ENCODE assay signal across 36 mouse cellular contexts in genomic region chr14:57791171-57791570, GRCm38 (mm10). TPM values are rescaled to one million over a fixed set of nuclear protein-coding genes. Genes with fewer than 3 reads are reported as not detected.
A peak's percentile ranks its signal among the peaks of the same experiment; 100 is the strongest.
DNase-seq lines count a peak whose midpoint lies in the region; ATAC-seq and TF ChIP-seq lines count a peak whose summit lies in the region.
"Had no signal": no experiment of that assay in that cellular context is flagged by ENCODE, and none has a peak within 500 bp of the region (broad histone marks: within the 10 kb centered on the region; RNA-seq: fewer than 3 reads in every experiment).

No protein-coding gene starts in this region.

- H3K4me2 ChIP-seq in embryonic facial prominence, embryonic 14.5 days (ENCODE audit: low read depth, low read length), result no peak overlapping the region
- H3K4me2 ChIP-seq: embryonic facial prominence, embryonic 15.5 days; heart, embryonic 11.5 days; hindbrain, embryonic 12.5 days; hindbrain, embryonic 15.5 days had no signal

- H3K27me3 ChIP-seq in embryonic facial prominence, embryonic 14.5 days (replicated peaks; ENCODE audit: control insufficient read depth, insufficient read depth, low read length), result no peaks in the 10 kb centered on the region
- H3K27me3 ChIP-seq in embryonic facial prominence, embryonic 10.5 days (replicated peaks; ENCODE audit: low read depth, poor library complexity, severe bottlenecking), result no peaks in the 10 kb centered on the region
- H3K27me3 ChIP-seq in thymus, adult 2 months (ENCODE audit: control insufficient read depth, insufficient read depth, low read length), result no peaks in the 10 kb centered on the region
- H3K27me3 ChIP-seq: embryonic facial prominence, embryonic 15.5 days; hindbrain, embryonic 12.5 days; hindbrain, embryonic 15.5 days had no signal

- WGBS in embryonic facial prominence, embryonic 14.5 days, result 82% methylated on average over 4 of the region's 4 CpGs
- 84% methylated on average over 4 of the region's 4 CpGs for WGBS in embryonic facial prominence, embryonic 10.5 days
- WGBS in thymus, adult 2 months, result 96% methylated on average over 4 of the region's 4 CpGs

- no peak for DNase-seq in embryonic facial prominence, embryonic 14.5 days (ENCODE audit: low spot score)
- DNase-seq in embryonic facial prominence, embryonic 10.5 days (ENCODE audit: low spot score), result no peak
- DNase-seq in 3134 (ENCODE audit: extremely low read depth, insufficient read length, low spot score), result peak; percentile 60
- peak; percentile 81 for DNase-seq in NIH3T3 (ENCODE audit: low read depth)
- no peak for DNase-seq in thymus, adult 2 months
- DNase-seq in B cell, adult 2 months, result no peak
- DNase-seq in thymus, postnatal 0 days (ENCODE audit: low spot score), result no peak
- DNase-seq: adrenal gland, adult 8-10 months; adrenal gland, postnatal 25 days; cerebellum, adult 11-12 months; cerebellum, adult 8-10 months; cerebellum, postnatal 10 days; cerebellum, postnatal 36 days; embryo, embryonic 11 days; forebrain, postnatal 0 days; gastrocnemius, adult 2 months; gastrocnemius, postnatal 14 days; heart, adult 2 months had no signal

- no peaks in the 10 kb centered on the region for H3K36me3 ChIP-seq in embryonic facial prominence, embryonic 14.5 days (ENCODE audit: control insufficient read depth, insufficient read depth, low read length)
- no peaks in the 10 kb centered on the region for H3K36me3 ChIP-seq in embryonic facial prominence, embryonic 10.5 days (replicated peaks)
- no peaks in the 10 kb centered on the region for H3K36me3 ChIP-seq in thymus, adult 2 months (ENCODE audit: control insufficient read depth, insufficient read depth, low read length)
- H3K36me3 ChIP-seq: embryonic facial prominence, embryonic 15.5 days; hindbrain, embryonic 12.5 days; hindbrain, embryonic 15.5 days had no signal

- H3K9ac ChIP-seq in embryonic facial prominence, embryonic 14.5 days (ENCODE audit: low read depth, low read length), result no peak overlapping the region
- H3K9ac ChIP-seq: embryonic facial prominence, embryonic 15.5 days; forebrain, postnatal 0 days; hindbrain, embryonic 12.5 days; hindbrain, embryonic 15.5 days had no signal

- TF ChIP-seq CTCF in thymus, adult 2 months (IDR thresholded peaks at IDR 0.05; ENCODE audit: borderline replicate concordance, control insufficient read depth, extremely low read depth, insufficient read depth, low read length, poor library complexity), result no peak

- no peaks in the 10 kb centered on the region for H3K4me1 ChIP-seq in embryonic facial prominence, embryonic 14.5 days (ENCODE audit: control insufficient read depth, insufficient read depth, low read length)
- no peaks in the 10 kb centered on the region for H3K4me1 ChIP-seq in embryonic facial prominence, embryonic 10.5 days
- no peaks in the 10 kb centered on the region for H3K4me1 ChIP-seq in thymus, adult 2 months (replicated peaks; ENCODE audit: control insufficient read depth, insufficient read depth, low read length)
- H3K4me1 ChIP-seq: embryonic facial prominence, embryonic 15.5 days; hindbrain, embryonic 12.5 days; hindbrain, embryonic 15.5 days had no signal

- TF ChIP-seq POLR2A in thymus, adult 2 months (IDR thresholded peaks at IDR 0.05; ENCODE audit: control insufficient read depth, extremely low read depth, insufficient read depth, low read length, poor library complexity), result no peak

- no peak overlapping the region for H3K27ac ChIP-seq in embryonic facial prominence, embryonic 14.5 days (replicated peaks; ENCODE audit: low read depth, low read length)
- no peak overlapping the region for H3K27ac ChIP-seq in embryonic facial prominence, embryonic 10.5 days (replicated peaks)
- no peak overlapping the region for H3K27ac ChIP-seq in thymus, adult 2 months (ENCODE audit: control insufficient read depth, insufficient read depth, low read length)
- H3K27ac ChIP-seq: embryonic facial prominence, embryonic 15.5 days; gastrocnemius, adult 2 months; heart, adult 2 months; hindbrain, embryonic 12.5 days; hindbrain, embryonic 15.5 days had no signal

- no peak overlapping the region for H3K4me3 ChIP-seq in embryonic facial prominence, embryonic 14.5 days (ENCODE audit: low read depth, low read length)
- no peak overlapping the region for H3K4me3 ChIP-seq in embryonic facial prominence, embryonic 10.5 days
- no peak overlapping the region for H3K4me3 ChIP-seq in thymus, adult 2 months (ENCODE audit: control insufficient read depth, insufficient read depth, low read length)
- H3K4me3 ChIP-seq: embryonic facial prominence, embryonic 15.5 days; erythroblast, embryonic 14.5 days; gastrocnemius, adult 2 months; heart, adult 2 months; hindbrain, embryonic 12.5 days; hindbrain, embryonic 15.5 days had no signal

- ATAC-seq in embryonic facial prominence, embryonic 14.5 days (ENCODE audit: low read depth), result 0 out of 2 replicates have a peak, but pooled peaks have one; percentile 26
- ATAC-seq in erythroid progenitor cell, adult 5-6 weeks (replicated peaks; ENCODE audit: low FRiP score, poor library complexity, severe bottlenecking), result 0 out of 2 replicates have a peak, but pooled peaks have one; percentile 14
- ATAC-seq: forebrain, embryonic 14.5 days; forebrain, postnatal 0 days; intestine, postnatal 0 days had no signal

- H3K9me3 ChIP-seq in embryonic facial prominence, embryonic 14.5 days (ENCODE audit: control insufficient read depth, low read length), result no peaks in the 10 kb centered on the region
- H3K9me3 ChIP-seq in embryonic facial prominence, embryonic 10.5 days, result no peaks in the 10 kb centered on the region
- H3K9me3 ChIP-seq: embryonic facial prominence, embryonic 15.5 days; hindbrain, embryonic 12.5 days; hindbrain, embryonic 15.5 days had no signal

RNA-seq across cellular contexts. Expression of gene Sap18, which starts 6.8 kb away (rescaled TPM):
- 19.6 and 48.6 TPM in 2 replicates for polyA plus RNA-seq in embryonic facial prominence, embryonic 14.5 days (2014; fragmentation: Nextera tagmentation; extraction: Ambion mirVana)
- polyA plus RNA-seq in embryonic facial prominence, embryonic 10.5 days (2016; fragmentation: Nextera tagmentation; extraction: Ambion mirVana), result 30.9 and 41.2 TPM in 2 replicates
- 133 and 176 TPM in 2 replicates for total RNA-seq in erythroid progenitor cell, adult 5-6 weeks (2015; ENCODE audit: low replicate concordance)
- total RNA-seq in erythroid progenitor cell, adult 5-6 weeks (2017; ENCODE audit: low replicate concordance), result 10.0 and 12.1 TPM in 2 replicates
- polyA plus RNA-seq in thymus, adult 2 months (2012; rRNA removed), result 4.9 and 8.6 TPM in 2 replicates
- 18.5 and 18.7 TPM in 2 replicates for polyA plus RNA-seq in thymus, postnatal 0 days (2015; fragmentation: Nextera tagmentation; extraction: Ambion mirVana)

RNA-seq across cellular contexts. Expression of gene Lats2, which starts 33.0 kb away (rescaled TPM):
- polyA plus RNA-seq in embryonic facial prominence, embryonic 14.5 days (2014; fragmentation: Nextera tagmentation; extraction: Ambion mirVana), result 22.7 and 23.9 TPM in 2 replicates
- 18.6 and 20.5 TPM in 2 replicates for polyA plus RNA-seq in embryonic facial prominence, embryonic 10.5 days (2016; fragmentation: Nextera tagmentation; extraction: Ambion mirVana)
- 24.9 and 33.5 TPM in 2 replicates for total RNA-seq in erythroid progenitor cell, adult 5-6 weeks (2015; ENCODE audit: low replicate concordance)
- 38.4 and 38.9 TPM in 2 replicates for total RNA-seq in erythroid progenitor cell, adult 5-6 weeks (2017; ENCODE audit: low replicate concordance)
- polyA plus RNA-seq in thymus, adult 2 months (2012; rRNA removed), result 17.1 and 18.2 TPM in 2 replicates
- polyA plus RNA-seq in thymus, postnatal 0 days (2015; fragmentation: Nextera tagmentation; extraction: Ambion mirVana), result 4.7 and 4.9 TPM in 2 replicates

RNA-seq across cellular contexts. Expression of gene Ska3, which starts 34.8 kb away (rescaled TPM):
- 15.3 and 17.2 TPM in 2 replicates for polyA plus RNA-seq in embryonic facial prominence, embryonic 14.5 days (2014; fragmentation: Nextera tagmentation; extraction: Ambion mirVana)
- polyA plus RNA-seq in embryonic facial prominence, embryonic 10.5 days (2016; fragmentation: Nextera tagmentation; extraction: Ambion mirVana), result 58.9 and 62.5 TPM in 2 replicates
- total RNA-seq in erythroid progenitor cell, adult 5-6 weeks (2015; ENCODE audit: low replicate concordance), result 41.4 and 45.3 TPM in 2 replicates
- total RNA-seq in erythroid progenitor cell, adult 5-6 weeks (2017; ENCODE audit: low replicate concordance), result 88.2 and 89.0 TPM in 2 replicates
- polyA plus RNA-seq in thymus, adult 2 months (2012; rRNA removed), result 5.9 and 8.3 TPM in 2 replicates
- 24.8 and 29.6 TPM in 2 replicates for polyA plus RNA-seq in thymus, postnatal 0 days (2015; fragmentation: Nextera tagmentation; extraction: Ambion mirVana)
- total RNA-seq: gastrocnemius, adult 2 months had no signal

RNA-seq across cellular contexts. Expression of gene Mrpl57, which starts 34.9 kb away (rescaled TPM):
- 151 and 161 TPM in 2 replicates for polyA plus RNA-seq in embryonic facial prominence, embryonic 14.5 days (2014; fragmentation: Nextera tagmentation; extraction: Ambion mirVana)
- 140 and 149 TPM in 2 replicates for polyA plus RNA-seq in embryonic facial prominence, embryonic 10.5 days (2016; fragmentation: Nextera tagmentation; extraction: Ambion mirVana)
- 35.7 and 70.0 TPM in 2 replicates for total RNA-seq in erythroid progenitor cell, adult 5-6 weeks (2015; ENCODE audit: low replicate concordance)
- total RNA-seq in erythroid progenitor cell, adult 5-6 weeks (2017; ENCODE audit: low replicate concordance), result 7.9 and 67.3 TPM in 2 replicates
- 81.4 and 82.1 TPM in 2 replicates for polyA plus RNA-seq in thymus, adult 2 months (2012; rRNA removed)
- 334 and 346 TPM in 2 replicates for polyA plus RNA-seq in thymus, postnatal 0 days (2015; fragmentation: Nextera tagmentation; extraction: Ambion mirVana)

RNA-seq across cellular contexts. Expression of gene Gm49361, which starts 45.3 kb away (rescaled TPM):
- polyA plus RNA-seq in embryonic facial prominence, embryonic 14.5 days (2014; fragmentation: Nextera tagmentation; extraction: Ambion mirVana), result not detected in 2 replicates
- not detected in 2 replicates for polyA plus RNA-seq in embryonic facial prominence, embryonic 10.5 days (2016; fragmentation: Nextera tagmentation; extraction: Ambion mirVana)
- total RNA-seq in erythroid progenitor cell, adult 5-6 weeks (2015; ENCODE audit: low replicate concordance), result not detected in 2 replicates
- total RNA-seq in erythroid progenitor cell, adult 5-6 weeks (2017; ENCODE audit: low replicate concordance), result not detected in 2 replicates
- 0.23 TPM in 1 of 2 replicates, not detected in the other for polyA plus RNA-seq in thymus, adult 2 months (2012; rRNA removed)
- not detected in 2 replicates for polyA plus RNA-seq in thymus, postnatal 0 days (2015; fragmentation: Nextera tagmentation; extraction: Ambion mirVana)
- total RNA-seq: adrenal gland, postnatal 25 days; ES-E14; forebrain, postnatal 0 days; gastrocnemius, adult 2 months; hematopoietic stem cell, adult 5-6 weeks had no signal
- polyA plus RNA-seq: brain, embryonic 14.5 days; cortical plate, adult 2 months; embryonic facial prominence, embryonic 11.5 days; embryonic facial prominence, embryonic 15.5 days; forebrain, embryonic 11.5 days; forebrain, embryonic 14.5 days; forebrain, postnatal 0 days; frontal cortex, adult 2 months; heart, adult 2 months; heart, embryonic 11.5 days; heart, embryonic 14.5 days; heart, postnatal 0 days; hindbrain, embryonic 12.5 days; hindbrain, embryonic 15.5 days; intestine, embryonic 14.5 days; intestine, postnatal 0 days had no signal

Comparison
In these comparisons a context has a peak if more than half of its experiments do, and no peak if none do; other contexts are left out.
1. DNase-seq: peak in 3134 (single experiment) and NIH3T3 (single experiment); none in embryonic facial prominence, embryonic 14.5 days (single experiment), embryonic facial prominence, embryonic 10.5 days (single experiment), thymus, adult 2 months (single experiment), B cell, adult 2 months (0 of 2) and thymus, postnatal 0 days (single experiment).